Mouse (Mus musculus) myocyte (in vitro differentiated cells): ENCODE data around the gene Fam129a.

Experiments
- E2F4 ChIP-seq: IDR thresholded peaks from one replicate; pipeline ENCODE4 v1.6.1; 2011; ENCODE audit warnings: mild to moderate bottlenecking, control low read depth, moderate library complexity; ENCODE audit not compliant: insufficient read depth
- MAX ChIP-seq: IDR thresholded peaks from one replicate; pipeline ENCODE4 v1.6.1; 2011; ENCODE audit warnings: low read depth, mild to moderate bottlenecking, control low read depth
- POLR2A ChIP-seq: IDR thresholded peaks from one replicate; pipeline ENCODE4 v1.6.1; 2011; ENCODE audit warnings: low read depth, mild to moderate bottlenecking, control low read depth, moderate library complexity; ENCODE audit not compliant: insufficient read length
- TCF12 ChIP-seq: IDR thresholded peaks from one replicate; pipeline ENCODE4 v1.6.1; 2011; ENCODE audit warnings: mild to moderate bottlenecking, control low read depth; ENCODE audit not compliant: poor library complexity, insufficient read depth, severe bottlenecking

GRCm38 (mm10) chr1:151677185-151677809 lies 106.3 kb downstream of the Fam129a start:
- TF ChIP-seq TCF12 (no peak), POLR2A (no peak), MAX (no peak), E2F4 (no peak)
